9 mouse cellular contexts compared by ENCODE assay signal in genomic region chr1:134092368-134092767, GRCm38 (mm10). TPM values are rescaled to one million over a fixed set of nuclear protein-coding genes. Genes with fewer than 3 reads are reported as not detected.
DNase-seq lines count a peak whose midpoint lies in the region; ATAC-seq and TF ChIP-seq lines count a peak whose summit lies in the region.
"Had no signal": no experiment of that assay in that cellular context is flagged by ENCODE, and none has a peak within 500 bp of the region (broad histone marks: within the 10 kb centered on the region; RNA-seq: fewer than 3 reads in every experiment).

No protein-coding gene starts in this region.

- no peaks in the 10 kb centered on the region for H3K27me3 ChIP-seq in kidney, postnatal 0 days (ENCODE audit: insufficient read depth, low read length)
- no peaks in the 10 kb centered on the region for H3K27me3 ChIP-seq in embryonic facial prominence, embryonic 12.5 days
- no peaks in the 10 kb centered on the region for H3K27me3 ChIP-seq in hindbrain, postnatal 0 days (ENCODE audit: insufficient read depth, low read length)
- H3K27me3 ChIP-seq in midbrain, postnatal 0 days (ENCODE audit: insufficient read depth, low read length), result no peaks in the 10 kb centered on the region

- H3K4me1 ChIP-seq in kidney, postnatal 0 days (replicated peaks; ENCODE audit: insufficient read depth, low read length), result peaks cover 38% of the 10 kb centered on the region
- peaks cover 21% of the 10 kb centered on the region for H3K4me1 ChIP-seq in embryonic facial prominence, embryonic 12.5 days
- H3K4me1 ChIP-seq in hindbrain, postnatal 0 days (ENCODE audit: insufficient read depth, low read length), result peaks cover 22% of the 10 kb centered on the region
- peaks cover 11% of the 10 kb centered on the region; the same call in 1 of the 2 replicates for H3K4me1 ChIP-seq in midbrain, postnatal 0 days (ENCODE audit: insufficient read depth, low read length)

- peak overlapping the region; percentile 84; the same call in 1 of the 2 replicates for H3K4me2 ChIP-seq in kidney, postnatal 0 days (ENCODE audit: low read length)
- H3K4me2 ChIP-seq in embryonic facial prominence, embryonic 12.5 days (replicated peaks), result peak overlapping the region; percentile 71
- peak overlapping the region; percentile 80 for H3K4me2 ChIP-seq in hindbrain, postnatal 0 days (ENCODE audit: low read depth, low read length)
- peak overlapping the region; percentile 86 for H3K4me2 ChIP-seq in midbrain, postnatal 0 days (ENCODE audit: low read depth, low read length, poor library complexity, severe bottlenecking)

- DNase-seq in kidney, postnatal 0 days (ENCODE audit: low spot score), result no peak
- DNase-seq in kidney, postnatal 25 days, result no peak
- DNase-seq in hindbrain, postnatal 0 days (ENCODE audit: low spot score), result no peak
- DNase-seq in midbrain, postnatal 0 days (ENCODE audit: low spot score), result no peak
- no peak for DNase-seq in thymus, postnatal 36 days
- DNase-seq in thymus, postnatal 10 days (ENCODE audit: low spot score in 2 of 2), result no peak
- no peak for DNase-seq in left cerebral cortex, postnatal 14 days (ENCODE audit: low spot score in 2 of 2)

- 28% methylated on average over 6 of the region's 6 CpGs for WGBS in kidney, postnatal 0 days
- 34% methylated on average over 6 of the region's 6 CpGs for WGBS in embryonic facial prominence, embryonic 12.5 days
- 37% methylated on average over 6 of the region's 6 CpGs for WGBS in hindbrain, postnatal 0 days
- WGBS in midbrain, postnatal 0 days, result 32% methylated on average over 6 of the region's 6 CpGs

- no peak overlapping the region for H3K9ac ChIP-seq in kidney, postnatal 0 days (ENCODE audit: low read depth, low read length)
- no peak overlapping the region; the same call in 1 of the 2 replicates for H3K9ac ChIP-seq in embryonic facial prominence, embryonic 12.5 days
- peak overlapping the region; percentile 55 for H3K9ac ChIP-seq in hindbrain, postnatal 0 days (replicated peaks; ENCODE audit: low read length)
- peak overlapping the region; percentile 64; the same call in 1 of the 2 replicates for H3K9ac ChIP-seq in midbrain, postnatal 0 days (replicated peaks; ENCODE audit: low read length, poor library complexity, severe bottlenecking)

- no peaks in the 10 kb centered on the region for H3K36me3 ChIP-seq in kidney, postnatal 0 days (ENCODE audit: insufficient read depth, low read length)
- H3K36me3 ChIP-seq in embryonic facial prominence, embryonic 12.5 days, result no peaks in the 10 kb centered on the region
- H3K36me3 ChIP-seq in hindbrain, postnatal 0 days (ENCODE audit: insufficient read depth, low read length), result no peaks in the 10 kb centered on the region
- no peaks in the 10 kb centered on the region for H3K36me3 ChIP-seq in midbrain, postnatal 0 days (ENCODE audit: insufficient read depth, low read length)

- H3K27ac ChIP-seq in kidney, postnatal 0 days, result peak overlapping the region; percentile 89
- peak overlapping the region; percentile 83 for H3K27ac ChIP-seq in embryonic facial prominence, embryonic 12.5 days
- H3K27ac ChIP-seq in hindbrain, postnatal 0 days, result peak overlapping the region; percentile 87
- H3K27ac ChIP-seq in midbrain, postnatal 0 days (ENCODE audit: low read depth, low read length), result peak overlapping the region; percentile 71

- H3K9me3 ChIP-seq in kidney, postnatal 0 days (replicated peaks; ENCODE audit: low read length), result no peaks in the 10 kb centered on the region
- H3K9me3 ChIP-seq in embryonic facial prominence, embryonic 12.5 days, result no peaks in the 10 kb centered on the region
- no peaks in the 10 kb centered on the region for H3K9me3 ChIP-seq in hindbrain, postnatal 0 days (ENCODE audit: low read length)
- H3K9me3 ChIP-seq in midbrain, postnatal 0 days (ENCODE audit: low read length), result no peaks in the 10 kb centered on the region

- intact Hi-C loops in left cerebral cortex, postnatal 14 days (cut with DNase I), result no loop called here

- H3K4me3 ChIP-seq in kidney, postnatal 0 days (replicated peaks; ENCODE audit: low read depth, low read length), result no peak overlapping the region
- peak overlapping the region; percentile 47 for H3K4me3 ChIP-seq in embryonic facial prominence, embryonic 12.5 days
- H3K4me3 ChIP-seq in hindbrain, postnatal 0 days (ENCODE audit: low read length), result peak overlapping the region; percentile 38
- H3K4me3 ChIP-seq in midbrain, postnatal 0 days (ENCODE audit: low read depth, low read length), result peak overlapping the region; percentile 40; the same call in 1 of the 2 replicates

- TF ChIP-seq CTCF in kidney, postnatal 0 days (IDR thresholded peaks at IDR 0.05; ENCODE audit: low read depth), result no peak
- no peak for TF ChIP-seq CTCF in hindbrain, postnatal 0 days (IDR thresholded peaks at IDR 0.05; ENCODE audit: low read depth)
- TF ChIP-seq CTCF in midbrain, postnatal 0 days (IDR thresholded peaks at IDR 0.05), result no peak

- ATAC-seq in kidney, postnatal 0 days (replicated peaks; ENCODE audit: low FRiP score, low read depth), result no peak
- ATAC-seq in embryonic facial prominence, embryonic 12.5 days (ENCODE audit: insufficient number of reproducible peaks, insufficient read depth, low FRiP score, low TSS enrichment), result no peak
- ATAC-seq in hindbrain, postnatal 0 days, result no peak
- no peak for ATAC-seq in midbrain, postnatal 0 days (ENCODE audit: low FRiP score)

RNA-seq across cellular contexts. Expression of gene Btg2, which starts 13.4 kb away (rescaled TPM):
- 37.5 and 39.2 TPM in 2 replicates for polyA plus RNA-seq in kidney, postnatal 0 days (2015; fragmentation: Nextera tagmentation; extraction: Ambion mirVana)
- 34.2 and 37.5 TPM in 2 replicates for polyA plus RNA-seq in embryonic facial prominence, embryonic 12.5 days (2016; fragmentation: Nextera tagmentation; extraction: Ambion mirVana)
- total RNA-seq in hindbrain, postnatal 0 days (2014; rRNA removed), result 11.2 and 26.1 TPM in 2 replicates
- polyA plus RNA-seq in hindbrain, postnatal 0 days (2015; fragmentation: Nextera tagmentation; extraction: Ambion mirVana), result 13.2 and 14.8 TPM in 2 replicates
- 12.0 and 19.8 TPM in 2 replicates for total RNA-seq in midbrain, postnatal 0 days (2014; rRNA removed)
- polyA plus RNA-seq in midbrain, postnatal 0 days (2015; fragmentation: Nextera tagmentation; extraction: Ambion mirVana), result 8.9 and 9.9 TPM in 2 replicates
- 10 to 100 TPM; 14.6 to 17.5 TPM for total RNA-seq in left cerebral cortex, postnatal 14 days (2021)

RNA-seq across cellular contexts. Expression of gene Chit1, which starts 18.7 kb away (rescaled TPM):
- polyA plus RNA-seq in kidney, postnatal 0 days (2015; fragmentation: Nextera tagmentation; extraction: Ambion mirVana), result 0.41 and 0.58 TPM in 2 replicates
- polyA plus RNA-seq in embryonic facial prominence, embryonic 12.5 days (2016; fragmentation: Nextera tagmentation; extraction: Ambion mirVana), result not detected in 2 replicates
- total RNA-seq in hindbrain, postnatal 0 days (2014; rRNA removed), result 0.14 TPM in 1 of 2 replicates, not detected in the other
- 0.46 and 0.48 TPM in 2 replicates for polyA plus RNA-seq in hindbrain, postnatal 0 days (2015; fragmentation: Nextera tagmentation; extraction: Ambion mirVana)
- 0.24 and 0.99 TPM in 2 replicates for total RNA-seq in midbrain, postnatal 0 days (2014; rRNA removed)
- polyA plus RNA-seq in midbrain, postnatal 0 days (2015; fragmentation: Nextera tagmentation; extraction: Ambion mirVana), result 0.21 and 0.48 TPM in 2 replicates
- total RNA-seq in left cerebral cortex, postnatal 14 days (2021), result under 1 TPM; 0.38 to 0.42 TPM
- total RNA-seq: gastrocnemius, adult 8-10 months had no signal

RNA-seq across cellular contexts. Expression of gene Fmod, which starts 55.3 kb away (rescaled TPM):
- polyA plus RNA-seq in kidney, postnatal 0 days (2015; fragmentation: Nextera tagmentation; extraction: Ambion mirVana), result 7.8 and 9.4 TPM in 2 replicates
- 6.2 and 7.2 TPM in 2 replicates for polyA plus RNA-seq in embryonic facial prominence, embryonic 12.5 days (2016; fragmentation: Nextera tagmentation; extraction: Ambion mirVana)
- 10.6 and 16.3 TPM in 2 replicates for total RNA-seq in hindbrain, postnatal 0 days (2014; rRNA removed)
- 17.0 and 21.8 TPM in 2 replicates for polyA plus RNA-seq in hindbrain, postnatal 0 days (2015; fragmentation: Nextera tagmentation; extraction: Ambion mirVana)
- total RNA-seq in midbrain, postnatal 0 days (2014; rRNA removed), result 17.0 and 17.1 TPM in 2 replicates
- polyA plus RNA-seq in midbrain, postnatal 0 days (2015; fragmentation: Nextera tagmentation; extraction: Ambion mirVana), result 24.8 and 26.3 TPM in 2 replicates
- total RNA-seq in left cerebral cortex, postnatal 14 days (2021), result 10 to 100 TPM; 16.8 to 21.8 TPM

Comparison
In these comparisons a context has a peak if more than half of its experiments do, and no peak if none do; other contexts are left out.
1. H3K9ac ChIP-seq: peak in hindbrain, postnatal 0 days (single experiment) and midbrain, postnatal 0 days (single experiment); none in kidney, postnatal 0 days (single experiment) and embryonic facial prominence, embryonic 12.5 days (single experiment).
2. Peak in every context shown above with its lines, with median percentiles within 50 percentile points of each other: H3K27ac ChIP-seq and H3K4me2 ChIP-seq.